Mouse (Mus musculus): Measurements from ENCODE around the gene Spata17. TPM values are rescaled to one million over a fixed set of nuclear protein-coding genes. Genes with fewer than 3 reads are reported as not detected.
"Not testable (repeated sequence)": the region's sequence is repeated elsewhere in the genome, so short reads cannot be mapped to it uniquely, and the experiment has no call there.

The Spata17 gene
- total RNA-seq, 2 experiments from 2014 or later, result 0.26 to 0.30 TPM

- no peak for DNase-seq
- intact Hi-C loops (cut with DNase I), result no loop called here
These were observed 36.7 kb downstream of the Spata17 start for GRCm38 (mm10) chr1:187178546-187178945.

GRCm38 (mm10) chr1:187175991-187176390, 39.3 kb downstream of the Spata17 start:
- intact Hi-C loops (cut with DNase I), result no loop called here

GRCm38 (mm10) chr1:187170361-187170760, 44.9 kb downstream of the Spata17 start:
- intact Hi-C loops (cut with DNase I), result no loop called here
- DNase-seq, result no peak

More at GRCm38 (mm10) chr1:187175991-187176390, 39.3 kb downstream of the Spata17 start:
- DNase-seq, result no peak

DNA sequence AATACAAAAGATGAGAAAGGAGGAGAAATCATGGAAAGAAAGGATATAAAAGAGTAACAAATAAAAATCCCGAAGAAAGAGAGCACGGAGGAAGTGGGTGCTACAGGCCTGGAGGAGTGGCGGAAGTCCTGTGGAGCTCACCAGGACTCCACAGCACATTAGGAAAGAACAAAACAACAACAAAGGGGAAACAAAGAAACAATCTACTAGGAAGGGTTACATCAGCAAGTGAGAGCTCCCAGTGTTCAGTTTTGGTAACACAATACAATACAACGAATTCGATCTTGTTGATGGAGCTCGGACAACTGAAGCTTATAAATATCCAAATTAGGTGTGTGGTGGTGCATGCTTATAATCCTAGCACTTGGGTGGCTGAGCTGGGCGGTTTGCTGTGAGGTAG, 45.6 kb downstream of the Spata17 start:
- intact Hi-C loops (cut with DNase I), result no loop called here
- no peak for DNase-seq

- intact Hi-C loops (cut with DNase I), result no loop called here
- no peak for DNase-seq
These were observed 51.7 kb downstream of the Spata17 start for GRCm38 (mm10) chr1:187163571-187163970.

- intact Hi-C loops (cut with DNase I), result no loop called here
- DNase-seq, result no peak
These were observed 59.6 kb downstream of the Spata17 start for GRCm38 (mm10) chr1:187155658-187156057.

- intact Hi-C loops (cut with DNase I), result no loop called here
- no peak for DNase-seq
These were observed 61.6 kb downstream of the Spata17 start for GRCm38 (mm10) chr1:187153681-187154080.

- intact Hi-C loops (cut with DNase I), result no loop called here
- peak; percentile 47 for DNase-seq
These were observed 62.7 kb downstream of the Spata17 start for GRCm38 (mm10) chr1:187152571-187152970.

GRCm38 (mm10) chr1:187142984-187143383, 72.3 kb downstream of the Spata17 start:
- DNase-seq, result no peak
- intact Hi-C loops (cut with DNase I), result loop anchor here (10.0 kb wide), 1 partner anchor 822 kb away; no protein-coding TSS in a partner anchor

DNA sequence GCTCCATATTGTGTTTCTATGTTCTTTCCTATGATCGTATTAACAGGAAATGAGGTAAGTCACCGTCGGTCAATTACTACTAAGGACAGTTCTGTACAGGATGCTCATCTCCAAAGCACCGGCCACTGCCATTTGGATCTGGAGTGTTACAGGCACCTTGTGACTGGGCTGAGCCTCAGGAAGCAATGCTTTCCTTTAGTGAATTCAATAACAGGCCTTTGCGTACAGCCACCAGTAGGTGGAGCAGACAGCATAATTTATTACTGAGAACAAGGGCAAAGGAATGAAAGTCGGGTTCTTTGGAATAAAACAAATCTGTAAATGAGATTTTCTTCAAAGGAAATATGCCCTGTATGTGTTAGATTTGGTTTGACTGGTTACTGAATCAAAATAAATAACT, 77.8 kb downstream of the Spata17 start:
- intact Hi-C loops (cut with DNase I), result loop anchor here (10.0 kb wide), 1 partner anchor 303 kb away; no protein-coding TSS in a partner anchor
- DNase-seq, result peak; percentile 67

DNA sequence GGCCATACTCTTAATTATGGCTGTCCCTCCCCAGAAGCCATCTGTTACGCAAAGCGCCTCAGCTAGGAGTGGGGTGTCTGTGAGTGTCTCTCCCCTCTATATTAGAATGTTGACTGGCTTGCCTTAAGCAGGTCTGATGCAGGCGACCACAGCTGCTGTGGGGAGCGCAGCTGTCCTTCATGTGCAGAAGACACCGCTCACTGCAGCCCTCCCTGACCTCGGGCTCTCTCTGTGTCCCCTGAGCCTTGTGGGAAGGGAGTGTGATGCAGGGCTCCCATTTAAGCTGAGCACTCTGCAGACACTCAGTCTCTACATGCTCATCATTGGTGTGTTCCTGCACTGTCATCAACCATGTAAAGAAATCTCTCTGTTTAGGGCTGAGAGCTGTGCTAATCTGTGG, 79.4 kb downstream of the Spata17 start:
- DNase-seq, result no peak
- intact Hi-C loops (cut with DNase I), result loop anchor here (10.0 kb wide), 1 partner anchor 301 kb away; no protein-coding TSS in a partner anchor

- intact Hi-C loops (cut with DNase I), result loop anchor here (10.0 kb wide), 1 partner anchor 299 kb away; no protein-coding TSS in a partner anchor
- DNase-seq, result no peak
These were observed 81.4 kb downstream of the Spata17 start for GRCm38 (mm10) chr1:187133841-187134240.

GRCm38 (mm10) chr1:187132348-187132747, 82.9 kb downstream of the Spata17 start:
- intact Hi-C loops (cut with DNase I), result loop anchor here (10.0 kb wide), 1 partner anchor 298 kb away; no protein-coding TSS in a partner anchor
- DNase-seq, result peak; percentile 15

GRCm38 (mm10) chr1:187127548-187127947, 87.7 kb downstream of the Spata17 start:
- intact Hi-C loops (cut with DNase I); DNase-seq: not testable (repeated sequence)

GRCm38 (mm10) chr1:187125733-187126132, 89.5 kb downstream of the Spata17 start:
- no peak for DNase-seq
- intact Hi-C loops (cut with DNase I), result no loop called here

DNA sequence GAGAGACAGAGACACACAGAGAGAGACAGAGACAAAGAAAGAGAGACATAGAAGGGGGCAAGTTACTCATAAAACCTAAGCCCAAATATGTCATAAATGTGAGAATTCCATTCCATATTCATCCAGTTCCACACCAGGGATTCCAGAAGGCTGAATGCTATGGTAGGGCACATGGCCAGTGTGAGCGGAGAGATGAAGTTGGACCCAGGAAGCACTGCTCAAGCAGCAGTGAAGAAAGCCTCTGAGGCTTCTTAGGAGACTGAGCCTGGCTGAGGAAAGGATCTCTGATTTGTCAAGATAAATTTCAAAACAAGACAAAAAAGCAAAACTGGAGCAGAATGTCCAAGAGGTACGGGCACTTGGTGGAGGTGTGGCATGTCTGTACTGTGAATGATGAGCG, 90.3 kb downstream of the Spata17 start:
- no peak for DNase-seq
- intact Hi-C loops (cut with DNase I), result no loop called here

- intact Hi-C loops (cut with DNase I), result no loop called here
- no peak for DNase-seq
These were observed 96.0 kb downstream of the Spata17 start for GRCm38 (mm10) chr1:187119300-187119699.

DNA sequence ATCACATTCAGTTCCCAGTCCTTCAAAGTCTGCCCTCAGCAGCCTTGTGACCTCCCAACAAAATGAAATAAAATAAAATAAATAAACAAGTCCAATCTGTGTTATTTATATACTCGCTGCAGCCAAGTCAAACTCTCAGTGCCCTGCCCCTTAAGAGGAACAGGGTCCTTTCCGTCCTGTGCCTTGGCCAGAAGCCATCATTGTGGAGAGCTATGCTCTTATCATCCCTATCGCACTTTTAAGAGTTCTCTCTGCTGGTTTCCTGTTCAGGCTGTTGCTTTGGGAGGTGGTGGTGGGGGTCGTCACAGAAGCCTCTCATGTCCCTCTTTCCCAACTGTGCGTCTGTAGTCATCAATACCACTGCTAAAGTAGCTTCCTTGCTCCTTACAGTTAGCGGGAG, 97.2 kb downstream of the Spata17 start:
- DNase-seq, result no peak
- intact Hi-C loops (cut with DNase I), result no loop called here

GRCm38 (mm10) chr1:187113716-187114115, 101.5 kb downstream of the Spata17 start:
- no peak for DNase-seq
- intact Hi-C loops (cut with DNase I), result no loop called here

DNA sequence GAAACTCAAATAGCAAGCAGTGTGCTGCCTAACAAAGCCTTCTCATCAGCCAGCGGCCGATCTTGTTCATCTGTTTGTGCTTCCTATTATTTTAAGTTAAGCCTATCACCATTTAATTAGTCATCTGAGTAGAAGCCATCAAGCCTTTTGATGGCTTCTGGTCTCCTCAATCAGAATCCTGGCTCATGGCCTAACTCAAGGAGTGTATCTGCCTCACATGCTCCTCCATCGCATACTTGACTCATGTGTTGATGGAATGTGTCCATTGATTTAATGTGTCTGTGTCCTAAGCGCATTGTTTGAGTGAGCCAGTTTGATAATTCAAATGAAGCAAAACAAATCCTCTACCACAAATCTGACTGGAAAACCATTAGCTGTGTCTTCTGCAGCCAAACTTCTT, 113.1 kb downstream of the Spata17 start:
- intact Hi-C loops (cut with DNase I), result no loop called here
- no peak for DNase-seq

DNA sequence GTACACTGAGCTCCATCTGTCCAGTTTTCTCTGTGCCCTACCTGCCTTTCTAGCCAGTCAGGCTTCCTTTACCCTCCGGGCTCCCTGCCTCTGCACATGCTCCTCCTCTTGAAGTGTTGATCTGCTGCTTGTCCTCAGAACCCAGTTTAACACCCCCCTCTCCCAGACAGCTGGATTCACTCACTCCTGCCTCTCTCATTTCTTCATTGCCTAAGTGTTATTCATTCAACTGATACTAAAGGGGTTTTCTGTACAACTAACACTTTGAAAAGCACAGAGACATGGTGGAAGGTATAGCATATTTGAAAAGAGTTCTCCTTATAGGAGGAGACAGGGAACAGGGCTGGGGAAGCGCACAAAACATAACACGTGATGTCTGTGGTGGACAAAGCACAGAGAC, 114.1 kb downstream of the Spata17 start:
- DNase-seq, result no peak
- intact Hi-C loops (cut with DNase I), result no loop called here

DNA sequence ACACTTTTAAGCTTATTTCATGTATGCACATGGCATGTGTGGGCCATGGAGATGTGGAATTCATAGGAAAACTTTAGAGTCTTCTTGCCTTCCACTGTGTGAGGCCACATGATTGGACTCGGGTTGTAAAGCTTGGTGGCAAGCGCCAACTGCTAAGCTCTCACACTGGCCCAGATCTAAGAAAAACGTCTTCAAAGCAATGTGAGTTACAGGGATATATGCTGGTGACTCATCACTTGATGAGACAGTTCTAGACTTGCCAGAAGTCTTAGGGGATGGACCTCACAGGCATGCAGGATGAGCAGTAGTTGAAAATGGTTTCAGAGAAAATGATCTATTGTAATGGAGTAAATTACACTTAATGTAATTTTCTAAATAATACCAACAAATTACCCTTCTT, 114.6 kb downstream of the Spata17 start:
- intact Hi-C loops (cut with DNase I), result no loop called here
- DNase-seq, result no peak

DNA sequence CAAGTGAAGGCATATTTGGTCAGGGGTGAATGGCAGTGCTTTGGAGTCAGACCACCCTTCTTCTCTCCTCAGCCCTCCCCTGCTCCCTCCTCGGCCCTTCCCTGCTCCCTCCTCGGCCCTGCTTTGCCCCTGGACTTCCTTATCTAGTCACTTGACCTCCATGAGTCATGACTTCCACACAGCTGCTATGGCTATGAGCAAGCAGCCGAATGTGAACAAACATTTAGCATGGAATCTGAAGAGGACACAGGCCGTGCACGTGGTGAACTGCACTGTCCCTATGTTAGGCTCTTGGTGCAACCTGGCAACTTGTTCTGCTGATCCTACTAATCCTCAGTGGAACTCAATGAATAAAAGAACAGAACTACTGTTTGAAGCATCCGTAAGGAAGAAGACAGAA, 117.0 kb downstream of the Spata17 start:
- DNase-seq, result no peak
- intact Hi-C loops (cut with DNase I), result no loop called here

Measured in left cerebral cortex, postnatal 4 days (tissue).